Mouse (Mus musculus) liver, embryonic 14.5 days (tissue): ENCODE results near the gene Gm20431. TPM values are rescaled to one million over a fixed set of nuclear protein-coding genes. Genes with fewer than 3 reads are reported as not detected.

ENCODE experiments used
- ATAC-seq: fragments of 200-750 bp; cut with Nextera tagmentation; 2 replicates; pipeline ENCODE4 v1.8.0; 2017; ENCODE audit warnings: moderate number of reproducible peaks, mild to moderate bottlenecking, moderate library complexity; ENCODE audit not compliant: insufficient read depth
- DNase-seq, 3 experiments: peaks; one replicate each; pipeline ENCODE4 v3.0.0-alpha.2; 2012 to 2013; ENCODE audit warnings: low read depth in 3 of 3, low spot score in 3 of 3
- H3K27ac ChIP-seq: fragments of 300-500 bp; sonication (generic); 2 replicates; pipeline ENCODE4 v1.5.1; 2014; ENCODE audit warnings: moderate library complexity, mild to moderate bottlenecking, control low read depth, inconsistent platforms
- H3K27me3 ChIP-seq: fragments of 300-500 bp; sonication (generic); 2 replicates; pipeline ENCODE4 v1.6.1; 2014; ENCODE audit warnings: mild to moderate bottlenecking, low read length, moderate library complexity; ENCODE audit not compliant: control insufficient read depth, insufficient read depth
- H3K36me3 ChIP-seq: fragments of 300-500 bp; sonication (generic); replicated peaks from 2 replicates; pipeline ENCODE4 v1.6.1; 2014; ENCODE audit warnings: low read depth; ENCODE audit not compliant: control insufficient read depth, insufficient read depth
- H3K4me1 ChIP-seq, 2 experiments: fragments of 200-500 bp in 1 of 2; fragments of 300-500 bp in 1 of 2; sonication (generic) in 1 of 2; replicated peaks; 2 replicates each; pipeline ENCODE4 v1.6.1; 2012 to 2014; ENCODE audit warnings: antibody characterized with exemption in 1 of 2, inconsistent platforms in 1 of 2, low read length in 1 of 2; ENCODE audit not compliant: control insufficient read depth in 2 of 2, insufficient read depth in 2 of 2
- H3K4me2 ChIP-seq: fragments of 300-500 bp; sonication (generic); 2 replicates; pipeline ENCODE4 v1.6.1; 2014; ENCODE audit warnings: low read depth, mild to moderate bottlenecking, control low read depth, moderate library complexity
- H3K4me3 ChIP-seq, 2 experiments: fragments of 200-500 bp in 1 of 2; fragments of 300-500 bp in 1 of 2; sonication (generic) in 1 of 2; 2 replicates each; pipeline ENCODE4 v1.5.1; 2012 to 2014; ENCODE audit warnings: low read depth in 2 of 2, low read length in 2 of 2, mild to moderate bottlenecking in 2 of 2, control low read depth in 1 of 2, inconsistent platforms in 1 of 2, moderate library complexity in 1 of 2; ENCODE audit not compliant: insufficient read depth in 1 of 2
- H3K9ac ChIP-seq: fragments of 300-500 bp; sonication (generic); replicated peaks from 2 replicates; pipeline ENCODE4 v1.6.1; 2014; ENCODE audit warnings: mild to moderate bottlenecking, control low read depth, moderate library complexity
- H3K9me3 ChIP-seq: fragments of 300-500 bp; sonication (generic); 2 replicates; pipeline ENCODE4 v1.6.1; 2016; ENCODE audit warnings: low read length, mixed read lengths; ENCODE audit not compliant: control insufficient read depth
- CTCF ChIP-seq: IDR thresholded peaks from 2 replicates; pipeline ENCODE4 v1.5.1; 2016; ENCODE audit warnings: antibody characterized with exemption, low read depth, control low read depth
- EP300 ChIP-seq: IDR thresholded peaks from 2 replicates; pipeline ENCODE4 v1.6.1; 2016; ENCODE audit warnings: antibody characterized with exemption, low read depth
- WGBS: fragments of 180-500 bp; shearing (Covaris S2); extraction: QIAGEN DNeasy Blood & Tissue Kit; methylation state at CpG from one replicate; pipeline ENCODE4 v1.1.7; 2014; ENCODE audit not compliant: insufficient replicate concordance; 5-methylcytosine and 5-hydroxymethylcytosine counted together
- polyA plus RNA-seq, 2 experiments: library from polyadenylated mRNA; depleted of rRNA in 1 of 2; stranded (reverse) in 1 of 2; unstranded in 1 of 2; fragments of >200 nt; fragmentation: Nextera tagmentation in 1 of 2; extraction: Ambion mirVana in 1 of 2; gene quantifications; 2 replicates each; pipeline versions ENCODE4 v1.2.1 to v1.2.3; 2012 to 2014

The Gm20431 gene
- polyA plus RNA-seq, 2 experiments, result 0.96 TPM; not detected in 1

DNA sequence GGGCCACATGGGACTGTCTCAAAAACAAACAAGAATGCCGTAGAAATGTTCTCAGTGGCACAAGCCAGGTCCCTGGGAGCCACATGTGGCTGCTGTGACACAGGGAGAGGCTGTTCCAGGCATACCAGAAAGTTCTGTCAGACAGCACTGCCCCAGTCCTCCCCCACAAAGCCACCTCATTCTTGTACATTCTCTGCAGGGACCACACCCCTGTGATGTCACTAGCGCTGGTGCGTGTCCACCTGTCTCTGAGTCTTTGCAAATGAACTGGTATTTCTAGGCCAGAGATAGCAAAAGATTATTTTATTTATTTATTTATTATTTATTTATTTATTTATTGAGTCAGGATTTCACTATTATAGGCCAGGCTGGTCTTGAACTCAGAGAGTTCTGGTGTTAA lies 22.4 kb upstream of the Gm20431 start:
- 78% methylated on average over 3 of the region's 3 CpGs for WGBS
- H3K27me3 ChIP-seq, result no peaks in the 10 kb centered on the region; the same call in 1 of the 2 replicates

DNA sequence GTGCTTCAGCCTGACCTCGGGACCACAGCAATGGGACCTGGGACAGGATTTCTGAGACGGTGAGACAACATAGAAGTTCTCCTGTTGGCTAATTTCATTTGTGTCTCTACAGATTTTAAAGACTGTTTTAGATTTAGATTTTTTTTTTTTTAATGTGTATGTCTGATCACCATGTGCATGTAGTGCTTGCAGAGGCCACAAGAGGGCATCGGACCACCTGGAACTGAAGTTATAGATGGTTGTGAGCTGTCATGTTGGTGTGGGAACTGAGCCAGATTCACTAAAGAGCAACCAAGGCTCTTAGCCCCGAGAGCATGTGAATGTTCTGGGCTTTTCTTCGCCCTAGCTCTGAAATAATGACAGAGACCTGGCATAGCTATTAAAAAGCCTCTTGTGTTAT lies 19.4 kb upstream of the Gm20431 start:
- DNase-seq, result no peak
- 27% methylated on average over 5 of the region's 5 CpGs for WGBS
- no peak overlapping the region for H3K4me3 ChIP-seq
- H3K36me3 ChIP-seq, result no peaks in the 10 kb centered on the region
- no peaks in the 10 kb centered on the region for H3K9me3 ChIP-seq
- H3K4me1 ChIP-seq, result peaks cover 0 to 4% of the 10 kb centered on the region in 2 experiments; a peak in 1 of 4 replicates
- no peak overlapping the region for H3K4me2 ChIP-seq
- no peak overlapping the region for H3K9ac ChIP-seq
- TF ChIP-seq CTCF (peak; percentile 79), EP300 (no peak)
- H3K27me3 ChIP-seq, result no peaks in the 10 kb centered on the region
- H3K27ac ChIP-seq, result no peak overlapping the region
- no peak for ATAC-seq

More for the DNA sequence above, 22.4 kb upstream of the Gm20431 start:
- DNase-seq, result no peak
- TF ChIP-seq EP300 (no peak), CTCF (no peak)
- Histone ChIP-seq H3K36me3 (no peaks in the 10 kb centered on the region), H3K4me3 (no peak overlapping the region), H3K4me2 (no peak overlapping the region), H3K27ac (no peak overlapping the region), H3K4me1 (peaks cover 2 to 4% of the 10 kb centered on the region in 2 experiments; a peak in 1 of 4 replicates), H3K9ac (no peak overlapping the region), H3K9me3 (no peaks in the 10 kb centered on the region)
- no peak for ATAC-seq

DNA sequence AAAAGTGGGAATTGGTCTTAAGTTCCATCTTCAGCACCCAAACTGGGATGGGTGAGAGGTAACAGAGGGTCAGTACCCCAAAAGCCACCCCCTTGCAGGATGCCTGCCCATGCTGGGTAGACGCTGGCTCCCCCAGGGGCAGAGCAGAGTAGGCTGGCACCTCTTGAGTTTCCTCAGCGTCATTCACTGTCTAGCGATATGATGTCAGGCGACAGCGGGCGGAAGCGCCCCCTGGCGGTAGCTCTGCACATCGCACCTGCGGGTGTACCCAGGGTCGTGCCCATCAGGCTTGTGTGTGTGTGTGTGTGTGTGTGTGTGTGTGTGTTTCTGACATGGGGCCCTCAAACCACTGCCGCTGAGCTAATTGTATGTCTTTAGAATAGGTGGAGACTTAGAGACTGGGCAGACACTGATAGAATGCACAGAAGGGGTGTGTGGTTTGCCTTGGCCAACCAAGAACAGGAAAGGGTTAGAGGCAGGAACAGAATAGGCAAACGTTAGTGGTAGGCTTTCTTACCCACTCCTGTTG lies 18.7 kb upstream of the Gm20431 start:
- Histone ChIP-seq H3K36me3 (no peaks in the 10 kb centered on the region), H3K27ac (no peak overlapping the region), H3K4me2 (no peak overlapping the region), H3K9me3 (no peaks in the 10 kb centered on the region), H3K9ac (no peak overlapping the region), H3K4me1 (peaks cover 0 to 4% of the 10 kb centered on the region in 2 experiments; a peak in 2 of 4 replicates), H3K27me3 (no peaks in the 10 kb centered on the region), H3K4me3 (no peak overlapping the region)
- peak in 1 of 3 experiments; percentile 65 for DNase-seq
- WGBS, result 0% methylated on average over 13 of the region's 13 CpGs
- peak; percentile 99 for TF ChIP-seq CTCF
- TF ChIP-seq EP300, result no peak
- peak; percentile 76 for ATAC-seq

DNA sequence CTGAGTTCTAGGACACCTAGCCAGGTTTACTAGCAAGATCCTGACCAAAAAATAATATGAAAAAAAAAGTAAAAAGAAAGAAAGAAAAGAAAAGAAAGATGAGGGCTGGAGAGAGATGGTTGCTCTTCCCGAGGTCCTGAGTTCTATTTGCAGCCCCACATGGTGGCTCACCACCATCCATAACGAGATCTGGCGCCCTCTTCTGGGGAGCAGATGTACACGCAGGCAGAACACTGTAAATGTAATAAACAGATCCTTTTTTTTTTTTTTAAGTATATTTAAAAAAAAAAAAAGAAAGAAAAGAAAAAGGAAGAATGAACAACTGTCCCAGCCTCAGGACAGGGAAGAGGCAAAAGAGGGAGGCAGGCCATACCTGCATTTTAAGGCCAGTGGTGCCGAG lies 17.3 kb upstream of the Gm20431 start:
- Histone ChIP-seq H3K9ac (no peak overlapping the region), H3K36me3 (no peaks in the 10 kb centered on the region), H3K4me2 (no peak overlapping the region), H3K27me3 (no peaks in the 10 kb centered on the region), H3K4me3 (no peak overlapping the region), H3K27ac (no peak overlapping the region), H3K4me1 (peaks cover 0 to 4% of the 10 kb centered on the region in 2 experiments; a peak in 2 of 4 replicates), H3K9me3 (no peaks in the 10 kb centered on the region)
- ATAC-seq (no peak), DNase-seq (no peak)
- TF ChIP-seq CTCF (peak; percentile 79), EP300 (no peak)
- 42% methylated on average over 5 of the region's 5 CpGs for WGBS

DNA sequence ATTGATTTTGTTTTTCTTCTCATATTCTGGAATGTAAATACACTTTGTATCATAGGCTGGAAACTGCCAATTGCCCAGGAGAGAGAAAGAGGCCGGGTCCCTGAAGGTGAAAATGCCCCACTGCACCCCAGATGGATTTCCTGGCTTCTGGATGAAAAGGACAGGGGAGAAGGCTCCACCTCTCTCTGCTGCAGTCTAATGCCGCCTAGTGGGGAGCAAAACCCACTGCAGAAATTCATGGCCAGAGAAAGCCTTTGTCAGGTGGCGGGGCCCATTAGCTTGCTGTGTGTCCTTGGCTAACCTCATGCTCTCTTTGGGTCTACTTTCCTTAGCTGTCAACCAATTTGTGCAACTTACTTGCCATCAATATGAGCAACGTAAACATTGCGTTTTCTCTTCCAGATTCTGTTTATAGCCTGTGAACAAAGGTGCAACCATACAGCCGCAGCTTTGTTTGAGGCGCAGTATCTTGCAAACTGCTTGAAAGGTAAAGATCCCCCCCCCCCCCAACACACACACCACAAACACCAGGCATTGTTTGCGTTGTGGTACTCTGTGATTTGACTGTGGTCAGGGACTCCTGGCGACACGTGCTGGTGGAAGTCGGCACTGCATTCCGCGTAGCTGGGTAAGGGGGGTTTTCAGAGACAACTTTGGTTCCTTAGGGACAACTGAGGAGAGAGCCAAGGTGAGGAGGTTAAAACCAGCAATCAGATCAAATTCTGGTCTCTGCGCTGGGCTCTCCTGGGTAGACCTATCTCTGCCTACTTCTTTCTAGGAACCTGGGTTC lies 14.0 kb upstream of the Gm20431 start:
- H3K27me3 ChIP-seq, result no peaks in the 10 kb centered on the region; the same call in 1 of the 2 replicates
- no peak overlapping the region for H3K9ac ChIP-seq

More for the DNA sequence above, 14.0 kb upstream of the Gm20431 start:
- Histone ChIP-seq H3K4me1 (peaks cover 20 to 23% of the 10 kb centered on the region in 2 experiments), H3K36me3 (no peaks in the 10 kb centered on the region), H3K27ac (no peak overlapping the region), H3K4me2 (no peak overlapping the region), H3K4me3 (no peak overlapping the region), H3K9me3 (no peaks in the 10 kb centered on the region)
- 33% methylated on average over 14 of the region's 14 CpGs for WGBS
- ATAC-seq, result no peak
- TF ChIP-seq EP300, result no peak
- peak; percentile 83 for TF ChIP-seq CTCF
- no peak for DNase-seq
